Mouse (Mus musculus) midbrain, embryonic 10.5 days (tissue): ENCODE results near the gene Itpripl2. TPM values are rescaled to one million over a fixed set of nuclear protein-coding genes. Genes with fewer than 3 reads are reported as not detected.

ENCODE experiments used
- DNase-seq: peaks from one replicate; pipeline ENCODE4 v3.0.0-alpha.2; 2017; ENCODE audit warnings: low spot score
- H3K27ac ChIP-seq: fragments of 300-500 bp; sonication (generic); replicated peaks from 2 replicates; pipeline ENCODE4 v1.5.1; 2016; ENCODE audit warnings: mild to moderate bottlenecking
- H3K27me3 ChIP-seq: fragments of 300-500 bp; sonication (generic); 2 replicates; pipeline ENCODE4 v1.6.1; 2016; ENCODE audit warnings: low read depth, mild to moderate bottlenecking; ENCODE audit not compliant: poor library complexity, severe bottlenecking
- H3K36me3 ChIP-seq: fragments of 300-500 bp; sonication (generic); 2 replicates; pipeline ENCODE4 v1.6.1; 2016; ENCODE audit warnings: mild to moderate bottlenecking, moderate library complexity
- H3K4me1 ChIP-seq: fragments of 300-500 bp; sonication (generic); 2 replicates; pipeline ENCODE4 v1.6.1; 2016
- H3K4me3 ChIP-seq: fragments of 300-500 bp; sonication (generic); 2 replicates; pipeline ENCODE4 v1.5.1; 2016; ENCODE audit warnings: mild to moderate bottlenecking, moderate library complexity
- H3K9me3 ChIP-seq: fragments of 300-500 bp; sonication (generic); replicated peaks from 2 replicates; pipeline ENCODE4 v1.6.1; 2016; ENCODE audit warnings: mild to moderate bottlenecking
- WGBS: fragments of 180-500 bp; shearing (Covaris S2); methylation state at CpG from one replicate; pipeline ENCODE4 v1.1.7; 2016; 5-methylcytosine and 5-hydroxymethylcytosine counted together
- polyA plus RNA-seq: library from polyadenylated mRNA; unstranded; fragments of >200 nt; fragmentation: Nextera tagmentation; extraction: Ambion mirVana; gene quantifications from 2 replicates; pipeline ENCODE4 v1.2.1, GENCODE M21; 2016

The Itpripl2 gene
- polyA plus RNA-seq, 1 experiment from 2014 or later, result 0.78 TPM

DNA sequence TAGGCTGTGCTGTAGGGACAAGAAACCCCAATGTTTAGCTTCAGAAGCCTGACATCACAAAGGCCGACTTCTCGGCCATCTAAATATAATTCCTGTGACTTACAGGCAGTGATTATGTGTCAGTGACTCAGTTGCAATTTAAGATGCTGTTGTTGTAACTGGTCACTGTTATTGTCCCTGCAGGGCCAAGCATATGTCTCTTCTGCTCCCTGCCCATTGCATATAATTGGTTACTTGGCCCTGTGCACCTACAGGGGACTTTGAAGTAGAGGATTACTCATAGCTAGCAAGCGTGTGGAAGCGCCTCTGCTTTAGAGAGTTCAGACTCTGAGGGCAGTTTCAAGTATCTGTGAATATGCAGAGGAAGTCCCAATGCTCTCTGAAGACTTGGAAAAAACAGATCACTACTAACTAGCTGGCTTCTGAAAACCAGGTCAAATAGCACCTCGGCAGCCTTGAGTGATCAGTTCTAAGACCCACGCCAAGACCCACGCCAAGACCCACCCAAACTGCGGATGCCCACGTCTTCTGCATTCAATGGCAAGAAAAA, 11.5 kb downstream of the Itpripl2 start:
- DNase-seq, result no peak
- 89% methylated on average over 9 of the region's 9 CpGs for WGBS

DNA sequence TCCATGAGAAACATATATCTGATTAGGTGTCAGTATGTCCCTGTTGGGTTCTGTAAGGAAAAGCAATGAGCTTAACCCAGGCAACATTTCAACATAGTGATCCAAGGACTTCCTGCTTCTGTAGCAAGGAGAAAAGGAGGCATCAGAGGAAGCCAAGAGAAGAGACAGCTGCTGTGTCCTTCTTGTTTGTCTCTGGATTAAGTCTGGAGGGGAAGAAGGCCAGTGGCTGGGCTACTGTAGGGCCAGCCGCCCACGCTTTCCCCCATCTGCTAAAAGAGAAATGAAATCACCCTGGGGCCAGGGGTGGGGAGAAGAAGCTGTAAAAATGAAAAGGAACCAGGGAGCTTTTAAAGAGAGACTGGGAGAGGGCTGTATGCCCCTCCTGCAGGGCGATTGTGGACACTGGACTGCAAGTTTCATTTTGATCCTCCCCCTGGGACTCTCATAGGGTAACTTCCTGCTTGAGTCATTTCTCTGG, 12.9 kb downstream of the Itpripl2 start:
- Histone ChIP-seq H3K4me3 (no peak overlapping the region), H3K4me1 (peaks cover 16% of the 10 kb centered on the region; the same call in 1 of the 2 replicates), H3K27ac (no peak overlapping the region), H3K36me3 (no peaks in the 10 kb centered on the region), H3K27me3 (no peaks in the 10 kb centered on the region), H3K9me3 (0 out of 2 replicates have a peak, but pooled peaks cover 8% of the 10 kb centered on the region)
- DNase-seq, result no peak
- 72% methylated on average over 3 of the region's 3 CpGs for whole genome bisulfite sequencing

More for the DNA sequence above, 11.5 kb downstream of the Itpripl2 start:
- Histone ChIP-seq H3K9me3 (0 out of 2 replicates have a peak, but pooled peaks cover under 1% of the 10 kb centered on the region), H3K27ac (no peak overlapping the region), H3K27me3 (no peaks in the 10 kb centered on the region), H3K4me3 (no peak overlapping the region), H3K36me3 (no peaks in the 10 kb centered on the region), H3K4me1 (peaks cover 16% of the 10 kb centered on the region; the same call in 1 of the 2 replicates)

DNA sequence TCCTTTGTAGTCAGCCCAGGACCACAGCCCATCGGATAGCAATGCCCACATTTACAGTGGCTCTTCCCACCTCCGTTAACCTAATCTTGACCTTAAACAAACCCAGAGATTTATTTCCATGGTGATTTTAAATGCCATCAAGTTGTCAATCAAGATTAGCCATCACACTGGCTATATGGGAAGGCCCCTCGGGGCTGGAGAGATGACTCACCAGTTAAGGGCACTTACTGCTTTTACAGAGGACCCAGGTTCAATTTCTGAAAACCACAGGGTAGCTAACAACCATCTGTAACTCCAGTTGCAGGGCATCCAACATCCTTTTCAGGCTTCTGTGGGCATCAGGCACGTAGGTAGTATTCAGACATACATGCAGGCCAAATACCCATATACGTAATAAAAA, 15.3 kb downstream of the Itpripl2 start:
- H3K9me3 ChIP-seq, result 0 out of 2 replicates have a peak, but pooled peaks cover 8% of the 10 kb centered on the region
- H3K27ac ChIP-seq, result no peak overlapping the region
- H3K4me1 ChIP-seq, result peaks cover 16% of the 10 kb centered on the region; the same call in 1 of the 2 replicates
- no peaks in the 10 kb centered on the region for H3K27me3 ChIP-seq
- no peaks in the 10 kb centered on the region for H3K36me3 ChIP-seq
- 73% methylated on average over 5 of the region's 5 CpGs for WGBS
- no peak for DNase-seq
- H3K4me3 ChIP-seq, result no peak overlapping the region

DNA sequence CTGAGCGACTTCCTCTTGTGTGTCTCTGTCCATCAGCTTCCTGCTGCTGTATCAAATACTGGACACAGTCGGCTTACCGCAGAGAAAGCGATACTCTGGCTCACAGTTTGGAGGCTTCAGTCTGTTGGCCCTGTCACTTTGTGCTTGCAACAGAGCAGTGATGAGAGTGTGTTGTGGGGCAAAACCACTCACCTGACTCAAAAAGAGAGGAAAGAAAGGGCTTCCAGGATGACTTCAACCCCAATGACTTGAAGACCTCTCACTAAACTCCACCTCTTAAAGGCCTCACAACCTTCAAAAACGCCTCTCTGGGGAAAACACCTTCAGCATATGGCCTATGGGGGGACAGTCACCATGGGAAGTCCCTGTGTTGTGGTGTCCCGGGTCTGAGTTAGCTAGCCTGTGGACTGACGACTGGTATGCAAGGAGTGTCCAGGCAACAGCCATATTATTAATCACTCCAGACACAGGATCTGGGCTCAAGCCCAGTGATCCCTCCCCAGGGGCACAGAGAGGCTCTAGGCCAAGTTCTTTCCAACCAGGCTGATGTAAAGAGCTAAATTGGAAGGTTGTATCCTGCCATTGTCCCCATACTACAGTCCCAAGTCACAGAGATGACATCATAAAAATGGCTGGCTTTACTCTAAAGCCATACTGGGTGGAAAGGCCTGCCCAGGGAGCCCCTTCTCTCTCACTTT, 16.6 kb downstream of the Itpripl2 start:
- Histone ChIP-seq H3K36me3 (no peaks in the 10 kb centered on the region), H3K27me3 (no peaks in the 10 kb centered on the region), H3K4me1 (peaks cover 16% of the 10 kb centered on the region; the same call in 1 of the 2 replicates), H3K4me3 (no peak overlapping the region), H3K27ac (no peak overlapping the region), H3K9me3 (0 out of 2 replicates have a peak, but pooled peaks cover 8% of the 10 kb centered on the region)
- 90% methylated on average over 7 of the region's 7 CpGs for WGBS
- no peak for DNase-seq

DNA sequence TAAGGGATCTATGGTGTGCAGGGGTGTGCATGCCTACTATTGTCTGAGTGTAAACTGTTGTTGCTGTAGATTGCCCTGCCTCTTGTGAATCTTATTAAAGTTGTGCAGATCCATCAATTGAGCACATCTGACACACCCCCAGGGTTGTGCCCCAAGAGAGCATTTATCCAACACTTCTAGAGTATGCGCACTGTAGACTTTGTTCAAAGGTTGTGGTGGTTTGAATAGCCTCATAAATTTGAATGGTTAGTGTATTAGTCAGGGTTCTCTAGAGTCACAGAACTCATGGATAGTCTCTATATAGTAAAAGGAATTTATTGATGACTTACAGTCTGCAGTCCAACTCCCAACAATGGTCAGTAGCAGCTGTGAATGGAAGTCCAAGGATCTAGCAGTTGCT, 18.9 kb downstream of the Itpripl2 start:
- WGBS, result 100% methylated on average over 1 of the region's 1 CpGs

DNA sequence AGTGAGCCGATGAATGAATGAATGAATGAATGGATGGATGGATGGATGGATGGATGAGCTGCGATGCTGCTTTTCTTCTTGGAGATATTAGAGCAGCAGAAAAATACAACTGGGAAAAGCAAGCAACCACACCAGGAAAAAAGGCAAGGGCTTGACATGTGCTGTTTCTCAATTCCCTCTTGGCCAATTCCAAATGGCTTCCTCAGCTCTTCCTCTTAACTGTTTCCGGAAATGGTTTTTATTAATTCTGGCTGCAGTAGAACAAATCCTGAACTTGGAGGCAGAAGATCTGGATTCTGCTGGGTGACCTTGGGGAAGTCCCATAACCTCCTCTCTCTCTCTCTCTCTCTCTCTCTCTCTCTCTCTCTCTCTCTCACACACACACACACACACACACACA, 23.7 kb downstream of the Itpripl2 start:
- no peak overlapping the region for H3K4me3 ChIP-seq
- H3K27ac ChIP-seq, result no peak overlapping the region
- WGBS, result 91% methylated on average over 3 of the region's 3 CpGs
- no peaks in the 10 kb centered on the region for H3K36me3 ChIP-seq
- no peaks in the 10 kb centered on the region for H3K27me3 ChIP-seq
- no peak for DNase-seq
- no peaks in the 10 kb centered on the region for H3K9me3 ChIP-seq
- H3K4me1 ChIP-seq, result peaks cover 5% of the 10 kb centered on the region

More for the DNA sequence above, 18.9 kb downstream of the Itpripl2 start:
- H3K9me3 ChIP-seq, result 0 out of 2 replicates have a peak, but pooled peaks cover 8% of the 10 kb centered on the region
- H3K36me3 ChIP-seq, result no peaks in the 10 kb centered on the region
- peaks cover 12% of the 10 kb centered on the region; the same call in 1 of the 2 replicates for H3K4me1 ChIP-seq
- no peak overlapping the region for H3K27ac ChIP-seq
- no peaks in the 10 kb centered on the region for H3K27me3 ChIP-seq
- no peak overlapping the region for H3K4me3 ChIP-seq
- no peak for DNase-seq

DNA sequence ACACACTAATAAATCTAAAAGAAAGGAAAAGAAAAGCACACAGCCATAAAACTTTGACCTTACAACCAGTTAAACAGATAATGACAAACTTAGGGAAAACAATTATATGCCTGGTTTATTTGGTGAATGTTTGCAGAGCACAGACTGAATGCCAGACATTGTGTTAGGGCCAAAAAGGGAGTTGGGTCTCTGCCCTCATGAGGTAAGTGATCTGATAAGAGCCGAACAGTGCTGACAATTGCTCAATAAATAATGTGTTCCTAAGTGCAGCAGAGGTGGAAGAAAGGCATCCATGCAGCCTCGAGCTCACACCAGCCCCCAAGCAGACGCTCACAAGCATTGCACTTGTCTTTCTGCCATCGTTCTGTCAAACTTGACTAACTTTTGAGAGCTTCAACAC, 27.3 kb downstream of the Itpripl2 start:
- H3K27me3 ChIP-seq, result no peaks in the 10 kb centered on the region
- no peak overlapping the region for H3K27ac ChIP-seq
- no peaks in the 10 kb centered on the region for H3K36me3 ChIP-seq
- WGBS, result 83% methylated on average over 4 of the region's 4 CpGs
- no peaks in the 10 kb centered on the region for H3K9me3 ChIP-seq
- no peak for DNase-seq
- H3K4me1 ChIP-seq, result peaks cover 23% of the 10 kb centered on the region
- no peak overlapping the region for H3K4me3 ChIP-seq

DNA sequence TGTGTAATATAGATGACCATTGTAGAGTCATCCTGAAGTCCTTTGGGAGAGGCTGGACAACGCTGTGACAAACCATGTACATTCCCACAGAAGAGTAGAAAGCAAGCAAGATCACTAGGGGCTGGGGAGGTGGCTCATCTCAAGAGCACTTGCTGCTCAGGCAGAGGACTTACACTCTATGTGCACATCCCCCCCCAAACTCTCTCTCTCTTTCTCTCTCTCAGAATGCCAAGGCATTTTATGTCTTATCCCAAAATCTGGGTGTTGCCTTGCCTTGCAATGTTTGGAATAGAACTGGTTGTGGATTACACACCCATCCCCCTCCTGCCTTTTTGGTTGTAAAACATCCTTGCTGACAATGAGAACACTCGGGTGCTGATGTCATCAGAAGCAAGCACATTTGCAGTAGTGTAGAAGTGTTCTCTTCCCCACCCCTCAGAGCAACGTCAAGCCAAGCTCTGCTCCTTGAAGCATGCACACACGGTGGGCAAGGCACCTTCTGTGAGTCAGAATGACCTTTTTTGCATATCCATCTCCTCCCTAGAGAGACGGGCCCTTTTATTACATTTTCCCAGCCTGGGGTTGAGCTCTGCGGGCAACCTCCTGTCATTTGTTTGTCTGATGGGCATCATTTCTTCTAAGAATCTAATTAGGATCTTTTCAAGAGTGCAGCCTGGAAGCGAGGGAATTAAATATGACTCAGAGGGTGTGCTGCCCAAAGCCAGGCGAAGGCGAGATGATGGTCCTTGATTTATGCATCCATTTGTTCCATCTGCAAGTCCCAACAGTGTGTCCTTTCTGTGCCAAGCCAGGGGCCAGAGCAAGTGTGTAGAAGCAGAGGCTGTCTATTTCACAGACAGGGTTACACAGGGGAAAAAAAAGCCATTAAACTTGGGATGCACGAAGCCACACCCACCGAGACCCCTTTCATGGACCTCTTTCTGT, 28.7 kb downstream of the Itpripl2 start:
- Histone ChIP-seq H3K27me3 (no peaks in the 10 kb centered on the region), H3K9me3 (no peaks in the 10 kb centered on the region), H3K27ac (no peak overlapping the region), H3K4me1 (peaks cover 23% of the 10 kb centered on the region), H3K4me3 (no peak overlapping the region), H3K36me3 (no peaks in the 10 kb centered on the region)
- 59% methylated on average over 11 of the region's 11 CpGs for WGBS
- no peak for DNase-seq

DNA sequence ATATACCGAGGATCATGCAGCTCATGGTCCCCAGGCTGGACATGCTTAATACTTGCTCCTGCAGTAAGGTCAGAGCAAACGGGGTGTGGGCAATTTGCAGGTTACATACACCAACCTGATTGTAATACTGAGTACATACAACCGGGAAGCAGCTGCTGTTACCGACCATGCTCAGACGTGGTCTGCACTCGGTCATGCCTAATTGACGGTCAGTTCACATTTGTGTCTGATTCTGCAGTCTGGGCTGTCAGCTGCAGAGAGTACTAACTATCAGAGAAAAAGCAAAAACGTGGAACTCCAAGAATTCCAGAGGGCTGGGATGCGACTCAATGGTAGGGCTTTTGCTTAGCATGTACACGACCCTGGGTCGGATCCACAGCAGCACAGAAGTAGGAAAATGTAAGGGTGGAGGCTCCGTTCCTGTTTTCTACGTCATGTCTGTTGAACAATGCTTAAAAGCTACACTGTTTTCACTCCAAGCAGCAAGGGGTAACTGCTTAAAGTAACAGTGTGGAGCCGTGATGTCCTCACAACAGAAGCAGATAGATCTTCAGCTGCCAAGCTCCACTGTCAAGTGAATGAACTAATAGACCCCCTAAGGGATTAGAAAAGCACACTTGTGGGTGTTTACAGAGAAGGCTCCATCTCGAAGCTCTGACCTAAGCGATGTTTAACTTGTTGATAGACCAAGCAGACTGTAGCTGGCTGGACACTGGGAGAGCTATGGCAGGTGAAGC, 30.2 kb downstream of the Itpripl2 start:
- no peaks in the 10 kb centered on the region for H3K9me3 ChIP-seq
- H3K4me1 ChIP-seq, result peaks cover 23% of the 10 kb centered on the region
- WGBS, result 72% methylated on average over 16 of the region's 16 CpGs
- no peak overlapping the region for H3K27ac ChIP-seq
- H3K27me3 ChIP-seq, result no peaks in the 10 kb centered on the region
- no peaks in the 10 kb centered on the region for H3K36me3 ChIP-seq
- H3K4me3 ChIP-seq, result no peak overlapping the region
- DNase-seq, result no peak

DNA sequence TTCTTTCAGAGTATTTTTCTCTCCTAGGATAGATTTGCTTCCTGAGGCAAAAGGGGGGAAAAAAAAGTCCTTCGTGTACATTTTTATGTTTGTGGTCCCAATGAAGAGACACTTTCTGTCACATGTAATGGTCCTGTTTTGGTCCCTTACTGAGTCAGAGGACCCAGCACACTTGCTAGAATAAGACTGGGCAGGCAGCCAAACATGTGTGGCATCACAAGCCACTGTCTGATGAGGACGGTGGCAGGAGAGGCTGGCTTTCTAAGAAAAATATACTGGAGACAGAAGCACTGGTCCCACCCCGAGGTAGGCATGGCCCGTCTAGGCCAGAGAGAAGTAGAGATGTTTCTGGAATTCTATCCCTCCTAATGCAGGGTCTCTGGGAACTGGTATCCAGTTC, 38.1 kb downstream of the Itpripl2 start:
- Histone ChIP-seq H3K27me3 (peaks cover 8% of the 10 kb centered on the region; the same call in 1 of the 2 replicates), H3K4me1 (peaks cover 5% of the 10 kb centered on the region; the same call in 1 of the 2 replicates), H3K27ac (no peak overlapping the region), H3K36me3 (no peaks in the 10 kb centered on the region), H3K9me3 (no peaks in the 10 kb centered on the region), H3K4me3 (no peak overlapping the region)
- DNase-seq, result no peak
- WGBS, result 85% methylated on average over 4 of the region's 4 CpGs

DNA sequence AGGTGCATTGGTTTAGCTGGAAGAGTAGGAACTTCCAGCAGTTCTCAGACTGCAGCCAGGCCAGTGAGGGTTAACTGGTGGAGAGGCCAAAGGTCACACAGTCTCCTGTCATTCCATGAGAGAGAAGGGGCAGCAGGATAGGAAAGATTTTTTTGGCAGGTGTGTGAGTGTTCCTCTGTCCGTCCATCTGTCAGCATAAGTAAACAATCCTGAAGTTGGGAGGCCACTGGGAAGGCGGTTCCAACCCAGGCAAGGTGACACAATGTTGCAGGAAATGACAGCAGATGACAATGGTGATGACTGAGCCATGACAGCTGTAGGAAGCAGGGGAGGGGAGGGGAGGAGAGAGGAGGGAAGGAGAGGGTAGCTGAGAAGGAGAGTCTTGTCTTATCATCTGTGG, 38.8 kb downstream of the Itpripl2 start:
- H3K36me3 ChIP-seq, result no peaks in the 10 kb centered on the region
- peaks cover 13% of the 10 kb centered on the region; the same call in 1 of the 2 replicates for H3K27me3 ChIP-seq
- DNase-seq, result no peak
- WGBS, result 48% methylated on average over 2 of the region's 2 CpGs
- H3K4me3 ChIP-seq, result no peak overlapping the region
- H3K4me1 ChIP-seq, result peaks cover 13% of the 10 kb centered on the region
- H3K9me3 ChIP-seq, result no peaks in the 10 kb centered on the region
- no peak overlapping the region for H3K27ac ChIP-seq
